Mouse (Mus musculus) hindbrain, embryonic 11.5 days (tissue): ENCODE data around the gene Stard3nl. TPM values are rescaled to one million over a fixed set of nuclear protein-coding genes. Genes with fewer than 3 reads are reported as not detected.
"Not testable (repeated sequence)": the region's sequence is repeated elsewhere in the genome, so short reads cannot be mapped to it uniquely, and the experiment has no call there.

Experiments
- ATAC-seq: fragments of 200-750 bp; cut with Nextera tagmentation; 2 replicates; pipeline ENCODE4 v1.8.0; 2017; ENCODE audit warnings: mild to moderate bottlenecking, moderate TSS enrichment, moderate library complexity; ENCODE audit not compliant: low FRiP score
- DNase-seq: peaks from one replicate; pipeline ENCODE4 v3.0.0-alpha.2; 2015; ENCODE audit warnings: low spot score
- H3K27ac ChIP-seq: fragments of 300-500 bp; sonication (generic); 2 replicates; pipeline ENCODE4 v1.5.1; 2014; ENCODE audit warnings: mild to moderate bottlenecking, low read depth, low read length
- H3K27me3 ChIP-seq: fragments of 300-500 bp; sonication (generic); 2 replicates; pipeline ENCODE4 v1.6.1; 2014; ENCODE audit warnings: mild to moderate bottlenecking, low read length, moderate library complexity, mixed read lengths; ENCODE audit not compliant: control insufficient read depth, insufficient read depth
- H3K36me3 ChIP-seq: fragments of 300-500 bp; sonication (generic); 2 replicates; pipeline ENCODE4 v1.6.1; 2014; ENCODE audit warnings: mild to moderate bottlenecking, low read length, moderate library complexity, mixed read lengths; ENCODE audit not compliant: control insufficient read depth, insufficient read depth
- H3K4me1 ChIP-seq: fragments of 300-500 bp; sonication (generic); replicated peaks from 2 replicates; pipeline ENCODE4 v1.6.1; 2014; ENCODE audit warnings: low read length, mixed read lengths; ENCODE audit not compliant: control insufficient read depth, insufficient read depth
- H3K4me2 ChIP-seq: fragments of 300-500 bp; sonication (generic); replicated peaks from 2 replicates; pipeline ENCODE4 v1.6.1; 2014; ENCODE audit warnings: mild to moderate bottlenecking, low read depth, low read length
- H3K4me3 ChIP-seq: fragments of 300-500 bp; sonication (generic); 2 replicates; pipeline ENCODE4 v1.5.1; 2014; ENCODE audit warnings: low read depth, low read length
- H3K9ac ChIP-seq: fragments of 300-500 bp; sonication (generic); 2 replicates; pipeline ENCODE4 v1.6.1; 2014; ENCODE audit warnings: low read depth, low read length
- H3K9me3 ChIP-seq: fragments of 300-500 bp; sonication (generic); 2 replicates; pipeline ENCODE4 v1.6.1; 2016; ENCODE audit warnings: low read length; ENCODE audit not compliant: control insufficient read depth
- WGBS: fragments of 180-500 bp; shearing (Covaris S2); extraction: QIAGEN DNeasy Blood & Tissue Kit; methylation state at CpG from one replicate; pipeline ENCODE4 v1.1.7; 2014; 5-methylcytosine and 5-hydroxymethylcytosine counted together
- polyA plus RNA-seq: library from polyadenylated mRNA; unstranded; fragments of >200 nt; fragmentation: Nextera tagmentation; extraction: Ambion mirVana; gene quantifications from 2 replicates; pipeline ENCODE4 v1.2.1, GENCODE M21; 2014

Stard3nl gene
- polyA plus RNA-seq, 1 experiment from 2014 or later = 139 TPM

- H3K9ac ChIP-seq = no peak overlapping the region
- ATAC-seq (no peak), DNase-seq (no peak)
- no peaks in the 10 kb centered on the region for H3K36me3 ChIP-seq
- H3K4me2 ChIP-seq = no peak overlapping the region
- 86% methylated on average over 3 of the region's 3 CpGs for whole genome bisulfite sequencing
- no peaks in the 10 kb centered on the region for H3K27me3 ChIP-seq
- no peak overlapping the region for H3K4me3 ChIP-seq
- no peaks in the 10 kb centered on the region for H3K9me3 ChIP-seq
- H3K4me1 ChIP-seq = no peaks in the 10 kb centered on the region
- no peak overlapping the region for H3K27ac ChIP-seq
These were observed 42.8 kb downstream of the Stard3nl start for GRCm38 (mm10) chr13:19352795-19353194.

DNA sequence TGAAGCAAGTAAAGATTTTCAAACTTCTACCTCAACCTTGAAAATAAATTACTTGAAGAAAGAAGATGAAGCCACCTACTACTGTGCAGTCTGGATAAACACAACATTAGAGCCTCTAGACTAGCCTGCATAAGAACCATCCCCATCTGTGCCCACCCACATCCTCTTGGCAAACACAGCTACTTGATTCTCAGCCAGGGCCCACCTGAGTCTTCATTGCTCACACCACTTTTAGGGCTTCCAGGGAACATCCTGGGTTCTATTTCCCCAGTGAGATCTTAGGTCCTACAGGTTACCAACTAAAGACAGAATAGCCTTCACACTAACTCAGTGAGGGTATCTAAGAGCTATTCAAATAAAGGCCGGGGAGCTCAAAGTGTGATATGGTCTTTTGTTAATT is 55.2 kb downstream of the Stard3nl start:
- not testable (repeated sequence) for H3K4me3 ChIP-seq, H3K9ac ChIP-seq, H3K9me3 ChIP-seq, H3K4me2 ChIP-seq, H3K4me1 ChIP-seq, H3K27me3 ChIP-seq, ATAC-seq, H3K36me3 ChIP-seq, DNase-seq, H3K27ac ChIP-seq
- WGBS = 72% methylated on average over 1 of the region's 1 CpGs

DNA sequence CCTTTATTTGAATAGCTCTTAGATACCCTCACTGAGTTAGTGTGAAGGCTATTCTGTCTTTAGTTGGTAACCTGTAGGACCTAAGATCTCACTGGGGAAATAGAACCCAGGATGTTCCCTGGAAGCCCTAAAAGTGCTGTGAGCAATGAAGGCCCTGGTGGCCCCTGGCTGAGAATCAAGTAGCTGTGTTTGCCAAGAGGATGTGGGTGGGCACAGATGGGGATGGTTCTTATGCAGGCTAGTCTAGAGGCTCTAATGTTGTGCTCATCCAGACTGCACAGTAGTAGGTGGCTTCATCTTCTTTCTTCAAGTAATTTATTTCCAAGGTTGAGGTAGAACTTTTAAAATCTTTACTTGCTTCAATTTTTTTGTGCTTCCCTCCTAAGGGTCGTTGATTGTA is 59.3 kb downstream of the Stard3nl start:
- not testable (repeated sequence) for H3K27ac ChIP-seq, ATAC-seq, H3K9me3 ChIP-seq, H3K9ac ChIP-seq, H3K4me2 ChIP-seq, H3K27me3 ChIP-seq, H3K36me3 ChIP-seq, H3K4me3 ChIP-seq, H3K4me1 ChIP-seq, DNase-seq
- 90% methylated on average over 1 of the region's 1 CpGs for WGBS

Other genes with a start within 250 kb of the Stard3nl start
- gene Epdr1, start 224.1 kb upstream of the Stard3nl start, polyA plus RNA-seq = 16.9 and 17.6 TPM in 2 replicates
- gene Sfrp4, start 227.3 kb upstream of the Stard3nl start, polyA plus RNA-seq = 1.1 TPM in 2 replicates